Mouse (Mus musculus) ovary, postnatal 14 days (tissue): ENCODE measurements around the gene St6gal2.
A peak's percentile ranks its signal among the peaks of the same experiment; 100 is the strongest.

Experiments
- DNase-seq: peaks from one replicate; pipeline ENCODE4 v3.0.0; 2022; ENCODE audit warnings: low spot score

The St6gal2 gene

GRCm38 (mm10) chr17:55445250-55446184 lies at the start of gene St6gal2:
Gene St6gal2 (plus strand): TSS chr17:55445382.
- DNase-seq, result peak; percentile 4

GRCm38 (mm10) chr17:55406043-55406442 lies 39.1 kb upstream of the St6gal2 start:
- DNase-seq, result no peak

- no peak for DNase-seq
Observed at GRCm38 (mm10) chr17:55416519-55416918, 28.7 kb upstream of the St6gal2 start.

- no peak for DNase-seq
Observed at GRCm38 (mm10) chr17:55446185-55446527, 974 bp downstream of the St6gal2 start.

- DNase-seq, result no peak
Observed at GRCm38 (mm10) chr17:55446698-55447097, 1.5 kb downstream of the St6gal2 start.

GRCm38 (mm10) chr17:55450943-55451342 lies 5.8 kb downstream of the St6gal2 start:
- DNase-seq, result no peak

- DNase-seq, result no peak
Observed at GRCm38 (mm10) chr17:55454487-55454886, 9.3 kb downstream of the St6gal2 start.

- DNase-seq, result no peak
Observed at GRCm38 (mm10) chr17:55460187-55460586, 15.0 kb downstream of the St6gal2 start.

- no peak for DNase-seq
Observed at GRCm38 (mm10) chr17:55467579-55467978, 22.4 kb downstream of the St6gal2 start.

- DNase-seq, result no peak
Observed at GRCm38 (mm10) chr17:55468963-55469362, 23.8 kb downstream of the St6gal2 start.

- no peak for DNase-seq
Observed at GRCm38 (mm10) chr17:55475974-55476373, 30.8 kb downstream of the St6gal2 start.

GRCm38 (mm10) chr17:55477361-55477760 lies 32.2 kb downstream of the St6gal2 start:
- DNase-seq, result no peak

GRCm38 (mm10) chr17:55479367-55479766 lies 34.2 kb downstream of the St6gal2 start:
- no peak for DNase-seq

GRCm38 (mm10) chr17:55484108-55484870 lies 39.1 kb downstream of the St6gal2 start:
- no peak for DNase-seq

GRCm38 (mm10) chr17:55531872-55532271 lies 86.7 kb downstream of the St6gal2 start:
- no peak for DNase-seq

- no peak for DNase-seq
Observed at GRCm38 (mm10) chr17:55548476-55548875, 103.3 kb downstream of the St6gal2 start.

GRCm38 (mm10) chr17:55561774-55562173 lies 116.6 kb downstream of the St6gal2 start:
- no peak for DNase-seq
